Mouse (Mus musculus): Measurements from ENCODE around the gene Tm4sf19.

Gene Tm4sf19

GRCm38 (mm10) chr16:32400267-32400666 lies at the start of gene Tm4sf19:
Gene Tm4sf19 (plus strand): TSS chr16:32400506.
- DNase-seq (ENCODE audit: low spot score): no peak

- no peak for DNase-seq (ENCODE audit: low spot score)
Measured at GRCm38 (mm10) chr16:32350776-32351175, 49.5 kb upstream of the Tm4sf19 start.

GRCm38 (mm10) chr16:32363530-32363929 lies 36.8 kb upstream of the Tm4sf19 start:
- DNase-seq (ENCODE audit: low spot score): no peak

GRCm38 (mm10) chr16:32371351-32371750 lies 29.0 kb upstream of the Tm4sf19 start:
- DNase-seq (ENCODE audit: low spot score): no peak

- no peak for DNase-seq (ENCODE audit: low spot score)
Measured at GRCm38 (mm10) chr16:32379575-32379974, 20.7 kb upstream of the Tm4sf19 start.

GRCm38 (mm10) chr16:32382901-32383300 lies 17.4 kb upstream of the Tm4sf19 start:
- DNase-seq (ENCODE audit: low spot score): no peak

- DNase-seq (ENCODE audit: low spot score): no peak
Measured at GRCm38 (mm10) chr16:32384885-32385284, 15.4 kb upstream of the Tm4sf19 start.

GRCm38 (mm10) chr16:32386826-32387225 lies 13.5 kb upstream of the Tm4sf19 start:
- no peak for DNase-seq (ENCODE audit: low spot score)

- no peak for DNase-seq (ENCODE audit: low spot score)
Measured at GRCm38 (mm10) chr16:32389049-32389448, 11.3 kb upstream of the Tm4sf19 start.

- DNase-seq (ENCODE audit: low spot score): no peak
Measured at GRCm38 (mm10) chr16:32389841-32390240, 10.5 kb upstream of the Tm4sf19 start.

GRCm38 (mm10) chr16:32390882-32391281 lies 9.4 kb upstream of the Tm4sf19 start:
- no peak for DNase-seq (ENCODE audit: low spot score)

GRCm38 (mm10) chr16:32395679-32396540 lies 4.4 kb upstream of the Tm4sf19 start:
- no peak for DNase-seq (ENCODE audit: low spot score)

- no peak for DNase-seq (ENCODE audit: low spot score)
Measured at GRCm38 (mm10) chr16:32396541-32396835, 3.8 kb upstream of the Tm4sf19 start.

GRCm38 (mm10) chr16:32398206-32398605 lies 2.1 kb upstream of the Tm4sf19 start:
- DNase-seq (ENCODE audit: low spot score): no peak

- DNase-seq (ENCODE audit: low spot score): no peak
Measured at GRCm38 (mm10) chr16:32401335-32401965, 1.1 kb downstream of the Tm4sf19 start.

GRCm38 (mm10) chr16:32402818-32403217 lies 2.5 kb downstream of the Tm4sf19 start:
- no peak for DNase-seq (ENCODE audit: low spot score)

- DNase-seq (ENCODE audit: low spot score): no peak
Measured at GRCm38 (mm10) chr16:32405716-32406115, 5.4 kb downstream of the Tm4sf19 start.

GRCm38 (mm10) chr16:32406671-32407070 lies 6.4 kb downstream of the Tm4sf19 start:
- DNase-seq (ENCODE audit: low spot score): no peak

- DNase-seq (ENCODE audit: low spot score): no peak
Measured at GRCm38 (mm10) chr16:32407730-32408129, 7.4 kb downstream of the Tm4sf19 start.

- DNase-seq (ENCODE audit: low spot score): no peak
Measured at GRCm38 (mm10) chr16:32417457-32417856, 17.2 kb downstream of the Tm4sf19 start.

GRCm38 (mm10) chr16:32419517-32420483 lies 19.5 kb downstream of the Tm4sf19 start, which contains the start of gene Tctex1d2:
Gene Tctex1d2 (plus strand): TSS chr16:32419702.
- DNase-seq (ENCODE audit: low spot score): peak; percentile 94

- DNase-seq (ENCODE audit: low spot score): no peak
Measured at GRCm38 (mm10) chr16:32427506-32427905, 27.2 kb downstream of the Tm4sf19 start.
